Mouse (Mus musculus) heart, embryonic 15.5 days (tissue): Measurements from ENCODE around the gene Faap100. TPM values are rescaled to one million over a fixed set of nuclear protein-coding genes. Genes with fewer than 3 reads are reported as not detected.

ENCODE experiments used
- ATAC-seq: fragments of 200-750 bp; cut with Nextera tagmentation; replicated peaks from 2 replicates; pipeline ENCODE4 v1.8.0; 2017; ENCODE audit warnings: low read depth, moderate TSS enrichment; ENCODE audit not compliant: insufficient number of reproducible peaks, insufficient read depth, low FRiP score
- H3K27ac ChIP-seq: fragments of 300-500 bp; sonication (generic); 2 replicates; pipeline ENCODE4 v1.5.1; 2015; ENCODE audit warnings: mild to moderate bottlenecking, inconsistent platforms
- H3K27me3 ChIP-seq: fragments of 300-500 bp; sonication (generic); 2 replicates; pipeline ENCODE4 v1.6.1; 2015; ENCODE audit warnings: inconsistent platforms
- H3K36me3 ChIP-seq: fragments of 300-500 bp; sonication (generic); 2 replicates; pipeline ENCODE4 v1.6.1; 2015; ENCODE audit warnings: mild to moderate bottlenecking, inconsistent platforms
- H3K4me1 ChIP-seq: fragments of 300-500 bp; sonication (generic); replicated peaks from 2 replicates; pipeline ENCODE4 v1.6.1; 2015; ENCODE audit warnings: inconsistent platforms
- H3K4me2 ChIP-seq: fragments of 300-500 bp; sonication (generic); 2 replicates; pipeline ENCODE4 v1.6.1; 2015; ENCODE audit warnings: inconsistent platforms, mild to moderate bottlenecking, moderate library complexity
- H3K4me3 ChIP-seq: fragments of 300-500 bp; sonication (generic); 2 replicates; pipeline ENCODE4 v1.5.1; 2015; ENCODE audit warnings: mild to moderate bottlenecking, inconsistent platforms
- H3K9ac ChIP-seq: fragments of 300-500 bp; sonication (generic); 2 replicates; pipeline ENCODE4 v1.6.1; 2015; ENCODE audit warnings: mild to moderate bottlenecking, inconsistent platforms
- H3K9me3 ChIP-seq: fragments of 300-500 bp; sonication (generic); replicated peaks from 2 replicates; pipeline ENCODE4 v1.6.1; 2016; ENCODE audit warnings: inconsistent platforms
- WGBS: fragments of 180-500 bp; shearing (Covaris S2); methylation state at CpG from one replicate; pipeline ENCODE4 v1.1.7; 2015; ENCODE audit warnings: mixed read lengths; 5-methylcytosine and 5-hydroxymethylcytosine counted together
- polyA plus RNA-seq: library from polyadenylated mRNA; unstranded; fragments of >200 nt; fragmentation: Nextera tagmentation; extraction: Ambion mirVana; gene quantifications from 2 replicates; pipeline ENCODE4 v1.2.1, GENCODE M21; 2015

Faap100 gene
- polyA plus RNA-seq, 1 experiment from 2014 or later: 27.0 TPM

DNA sequence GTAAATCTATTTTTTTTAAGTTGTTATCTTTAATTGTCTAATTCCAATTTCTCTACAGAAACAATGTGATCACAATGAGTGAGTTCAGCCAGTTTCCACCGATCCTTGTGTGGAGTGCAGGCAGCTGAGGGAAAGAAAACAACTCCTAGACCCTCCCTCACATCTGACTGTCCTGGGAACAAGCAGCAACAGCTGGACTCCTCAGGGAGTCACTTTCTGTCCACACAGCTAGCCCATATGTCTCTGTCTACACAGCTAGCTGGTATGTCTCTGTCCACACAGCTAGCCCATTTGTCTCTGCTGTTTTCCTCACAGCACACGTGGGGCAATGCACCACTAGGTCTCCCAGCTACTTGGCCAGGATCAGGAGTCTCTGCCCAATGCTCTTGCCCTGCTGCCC, 19.0 kb upstream of the Faap100 start:
- Histone ChIP-seq H3K9ac (0 out of 2 replicates have a peak overlapping the region, but pooled peaks have one; percentile 6), H3K4me2 (no peak overlapping the region), H3K9me3 (no peaks in the 10 kb centered on the region), H3K27ac (no peak overlapping the region), H3K36me3 (peaks cover 55% of the 10 kb centered on the region), H3K4me1 (no peaks in the 10 kb centered on the region), H3K4me3 (no peak overlapping the region), H3K27me3 (no peaks in the 10 kb centered on the region)
- no peak for ATAC-seq
- 74% methylated on average over 2 of the region's 2 CpGs for WGBS

DNA sequence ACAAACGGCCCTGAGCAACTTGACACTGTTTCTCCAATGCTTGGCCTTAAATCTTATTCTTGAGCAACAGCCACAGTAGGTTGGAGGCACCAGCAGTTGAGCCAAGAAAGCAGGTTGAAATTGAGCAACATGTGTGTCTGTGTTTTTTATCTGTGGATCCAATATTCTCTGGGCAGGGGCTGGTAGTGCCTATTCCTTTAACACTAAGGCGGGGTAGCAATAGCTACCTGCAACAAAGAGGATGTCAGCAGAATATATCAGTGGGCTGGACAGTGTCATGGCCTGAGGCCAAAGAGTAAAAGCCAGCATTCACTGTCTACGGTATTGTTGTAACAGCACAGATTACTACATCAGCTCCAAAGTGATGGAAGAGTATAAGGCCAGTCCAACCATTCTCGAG, 17.1 kb upstream of the Faap100 start:
- no peak overlapping the region for H3K4me2 ChIP-seq
- H3K36me3 ChIP-seq: peaks cover 56% of the 10 kb centered on the region
- H3K27me3 ChIP-seq: no peaks in the 10 kb centered on the region
- H3K9me3 ChIP-seq: no peaks in the 10 kb centered on the region
- 0 out of 2 replicates have a peak, but pooled peaks have one; percentile 18 for ATAC-seq
- no peak overlapping the region for H3K4me3 ChIP-seq
- WGBS: 68% methylated on average over 4 of the region's 4 CpGs
- no peaks in the 10 kb centered on the region for H3K4me1 ChIP-seq
- H3K9ac ChIP-seq: no peak overlapping the region
- no peak overlapping the region for H3K27ac ChIP-seq

DNA sequence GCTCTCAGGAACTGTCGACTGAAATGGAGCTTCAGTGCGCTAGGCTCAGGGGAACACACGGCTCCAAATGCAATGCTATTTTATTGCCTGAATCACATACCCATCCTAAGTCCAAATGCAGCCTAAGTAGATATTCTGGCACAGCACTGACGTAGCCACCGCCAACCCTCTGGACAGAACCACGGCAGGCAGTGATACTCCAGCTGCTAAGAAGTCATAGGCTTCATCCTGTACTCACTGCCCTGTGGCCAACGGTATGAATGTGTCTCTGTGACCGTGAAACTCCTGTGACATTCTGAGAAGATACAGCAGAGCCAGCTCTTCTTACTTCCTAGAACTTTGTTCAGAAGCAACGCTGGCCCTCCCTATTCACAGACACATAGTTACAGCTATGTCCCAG, 10.0 kb upstream of the Faap100 start:
- ATAC-seq: no peak
- no peaks in the 10 kb centered on the region for H3K9me3 ChIP-seq
- peaks cover 31% of the 10 kb centered on the region for H3K4me1 ChIP-seq
- H3K4me3 ChIP-seq: no peak overlapping the region
- H3K4me2 ChIP-seq: no peak overlapping the region
- H3K9ac ChIP-seq: no peak overlapping the region
- H3K27me3 ChIP-seq: no peaks in the 10 kb centered on the region
- whole genome bisulfite sequencing: 86% methylated on average over 9 of the region's 9 CpGs
- H3K27ac ChIP-seq: peak overlapping the region; percentile 16
- peaks cover 55% of the 10 kb centered on the region for H3K36me3 ChIP-seq

DNA sequence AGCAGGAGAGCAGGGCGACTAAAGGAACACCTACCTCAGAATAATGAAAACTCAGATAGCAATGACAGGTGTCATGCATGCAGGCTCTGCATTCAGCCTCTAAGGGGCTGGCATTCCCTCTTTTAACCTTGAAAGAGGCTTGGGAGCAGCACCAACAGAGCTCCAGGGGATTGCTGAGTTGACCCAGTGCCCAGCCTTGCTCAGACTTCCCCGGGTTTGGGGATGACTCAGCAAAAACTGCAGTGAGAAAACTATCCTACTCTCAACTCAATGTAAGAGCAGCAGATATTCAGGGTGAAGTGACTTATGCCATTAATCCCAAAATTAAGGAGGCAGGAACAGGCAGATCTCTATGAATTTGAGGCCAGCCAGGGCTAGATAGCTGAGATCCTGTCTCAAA, 8.6 kb upstream of the Faap100 start:
- Histone ChIP-seq H3K9me3 (no peaks in the 10 kb centered on the region), H3K36me3 (peaks cover 57% of the 10 kb centered on the region), H3K4me3 (no peak overlapping the region), H3K9ac (no peak overlapping the region), H3K4me2 (no peak overlapping the region), H3K27me3 (no peaks in the 10 kb centered on the region), H3K27ac (peak overlapping the region; percentile 93), H3K4me1 (peaks cover 42% of the 10 kb centered on the region)
- ATAC-seq: no peak
- 39% methylated on average over 2 of the region's 2 CpGs for WGBS

DNA sequence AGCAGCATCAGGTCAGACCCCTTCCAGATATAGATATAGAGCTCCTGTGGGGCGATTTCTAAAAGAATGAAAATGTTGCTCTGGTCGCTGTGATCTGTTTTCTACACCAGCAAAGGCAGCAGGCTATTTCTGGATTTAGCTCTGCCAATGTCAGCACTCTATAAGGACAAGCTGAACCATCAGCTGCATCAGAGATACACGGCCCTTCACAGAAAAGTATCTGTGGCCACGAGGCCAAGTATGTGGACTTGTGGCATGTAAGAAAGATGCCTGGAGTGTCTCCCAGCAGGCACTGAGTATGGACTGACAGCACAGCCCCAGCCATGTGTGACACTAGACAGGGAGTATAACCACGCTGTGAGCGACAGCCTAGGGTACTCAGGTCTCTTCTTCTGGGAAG, 8.1 kb upstream of the Faap100 start:
- Histone ChIP-seq H3K9ac (no peak overlapping the region), H3K36me3 (peaks cover 57% of the 10 kb centered on the region), H3K4me3 (no peak overlapping the region), H3K4me2 (0 out of 2 replicates have a peak overlapping the region, but pooled peaks have one; percentile 21), H3K27ac (peak overlapping the region; percentile 93), H3K27me3 (no peaks in the 10 kb centered on the region), H3K4me1 (peaks cover 48% of the 10 kb centered on the region), H3K9me3 (no peaks in the 10 kb centered on the region)
- 57% methylated on average over 6 of the region's 6 CpGs for WGBS
- ATAC-seq: peak; percentile 65; the same call in 1 of the 2 replicates

DNA sequence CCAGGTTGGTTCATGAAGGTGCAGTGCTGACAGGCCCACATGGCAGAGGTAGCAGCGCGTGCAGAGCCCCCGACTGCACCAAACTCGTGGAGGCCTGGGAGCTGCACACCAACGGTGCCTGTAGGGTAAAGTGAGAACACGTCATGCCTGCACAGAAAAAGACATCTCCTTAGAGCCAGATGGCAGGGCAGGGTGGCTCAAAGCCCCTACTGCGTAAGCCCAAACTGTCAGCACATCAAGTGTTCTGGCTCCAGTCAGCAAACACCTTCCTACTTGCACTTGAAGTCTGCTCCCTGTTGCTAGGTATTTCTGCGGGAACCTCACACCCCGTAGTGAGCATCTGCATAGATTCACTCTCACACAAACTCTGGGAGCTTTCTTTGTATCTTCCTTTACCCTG, 3.9 kb upstream of the Faap100 start:
- no peaks in the 10 kb centered on the region for H3K27me3 ChIP-seq
- H3K4me3 ChIP-seq: no peak overlapping the region
- ATAC-seq: peak; percentile 64
- H3K9ac ChIP-seq: peak overlapping the region; percentile 7; the same call in 1 of the 2 replicates
- H3K4me2 ChIP-seq: 0 out of 2 replicates have a peak overlapping the region, but pooled peaks have one; percentile 11
- H3K27ac ChIP-seq: peak overlapping the region; percentile 91
- H3K36me3 ChIP-seq: peaks cover 50% of the 10 kb centered on the region
- peaks cover 70% of the 10 kb centered on the region for H3K4me1 ChIP-seq
- no peaks in the 10 kb centered on the region for H3K9me3 ChIP-seq
- WGBS: 49% methylated on average over 9 of the region's 9 CpGs

DNA sequence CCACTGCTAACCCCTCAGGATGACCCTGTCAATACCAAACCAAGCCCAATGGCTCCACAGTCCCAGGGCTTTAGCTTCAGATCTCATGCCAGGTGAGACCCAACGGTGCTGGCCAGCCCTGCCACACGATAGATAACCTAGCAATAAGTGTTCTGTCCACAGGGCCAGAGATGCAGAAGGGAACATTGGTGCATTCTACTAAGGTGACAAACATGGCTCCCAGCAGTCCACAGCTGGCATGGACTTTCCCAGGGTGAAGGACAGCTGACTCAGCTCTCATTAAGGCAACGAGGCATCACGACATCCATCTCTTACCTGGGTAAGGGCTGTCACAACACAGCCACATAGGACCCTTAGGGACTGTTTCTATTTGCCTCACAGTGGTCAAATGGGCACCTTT, 2.6 kb upstream of the Faap100 start:
- H3K9ac ChIP-seq: 0 out of 2 replicates have a peak overlapping the region, but pooled peaks have one; percentile 9
- no peak overlapping the region for H3K4me3 ChIP-seq
- H3K9me3 ChIP-seq: no peaks in the 10 kb centered on the region
- peak overlapping the region; percentile 91 for H3K27ac ChIP-seq
- no peaks in the 10 kb centered on the region for H3K27me3 ChIP-seq
- no peak for ATAC-seq
- 84% methylated on average over 4 of the region's 4 CpGs for WGBS
- peaks cover 62% of the 10 kb centered on the region for H3K36me3 ChIP-seq
- no peak overlapping the region for H3K4me2 ChIP-seq
- peaks cover 70% of the 10 kb centered on the region for H3K4me1 ChIP-seq

DNA sequence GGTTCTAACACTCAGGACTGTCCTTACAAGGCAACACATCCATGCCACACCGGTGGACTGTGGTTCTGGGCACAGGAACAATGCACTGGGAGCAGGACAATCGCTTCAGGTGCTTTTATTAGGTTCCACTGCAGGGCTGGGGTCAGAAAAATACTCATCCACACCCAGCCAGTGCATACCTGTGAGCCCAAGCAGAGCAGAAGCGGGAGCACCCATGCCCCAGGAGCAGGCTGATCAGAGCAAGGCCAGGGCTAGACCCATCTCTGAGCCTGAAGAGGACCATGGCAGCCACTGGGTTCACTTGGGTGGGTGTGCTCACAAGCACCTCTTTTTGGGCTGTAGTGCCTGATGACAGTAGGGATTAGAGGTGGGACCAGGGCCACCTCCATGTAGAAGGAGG, 1.7 kb upstream of the Faap100 start:
- no peak for ATAC-seq
- WGBS: 85% methylated on average over 3 of the region's 3 CpGs
- Histone ChIP-seq H3K27ac (no peak overlapping the region), H3K4me3 (no peak overlapping the region), H3K4me1 (peaks cover 61% of the 10 kb centered on the region), H3K36me3 (peaks cover 64% of the 10 kb centered on the region), H3K4me2 (no peak overlapping the region), H3K9ac (no peak overlapping the region), H3K27me3 (no peaks in the 10 kb centered on the region), H3K9me3 (no peaks in the 10 kb centered on the region)

DNA sequence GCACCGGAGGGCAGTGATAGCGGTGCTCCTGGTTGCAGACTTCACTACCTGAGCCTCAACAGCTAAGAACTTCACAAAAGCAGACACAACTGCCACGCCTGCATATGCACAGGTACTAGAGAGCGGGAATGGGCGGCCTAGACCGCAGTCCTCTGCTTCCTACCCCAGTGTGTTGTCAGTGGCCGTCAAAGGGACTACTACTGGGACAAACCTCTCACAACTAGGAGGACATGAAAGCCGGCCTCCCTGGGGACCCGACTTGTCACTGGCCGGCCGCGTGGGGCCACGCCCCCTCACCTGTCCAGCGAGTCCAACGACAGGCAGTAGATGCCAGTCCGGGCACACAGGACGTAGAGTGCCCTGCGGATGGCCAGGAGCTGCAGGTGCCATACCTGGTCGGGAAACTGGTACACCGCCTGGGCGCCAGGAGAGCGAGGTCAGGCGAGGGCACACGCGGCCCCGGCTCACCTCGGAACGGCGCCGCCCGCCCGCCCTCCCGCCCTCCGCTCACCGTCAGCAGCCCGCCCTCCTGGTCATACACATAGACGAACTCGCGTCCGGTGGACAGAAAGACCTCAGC, 443 bp downstream of the Faap100 start:
- 2% methylated on average over 34 of the region's 40 CpGs for WGBS
- Histone ChIP-seq H3K4me1 (peaks cover 69% of the 10 kb centered on the region), H3K4me3 (peak overlapping the region; percentile 82), H3K9ac (peak overlapping the region; percentile 86), H3K27ac (peak overlapping the region; percentile 67), H3K36me3 (peaks cover 60% of the 10 kb centered on the region), H3K9me3 (no peaks in the 10 kb centered on the region), H3K27me3 (no peaks in the 10 kb centered on the region), H3K4me2 (peak overlapping the region; percentile 97)
- peak; percentile 7 for ATAC-seq

DNA sequence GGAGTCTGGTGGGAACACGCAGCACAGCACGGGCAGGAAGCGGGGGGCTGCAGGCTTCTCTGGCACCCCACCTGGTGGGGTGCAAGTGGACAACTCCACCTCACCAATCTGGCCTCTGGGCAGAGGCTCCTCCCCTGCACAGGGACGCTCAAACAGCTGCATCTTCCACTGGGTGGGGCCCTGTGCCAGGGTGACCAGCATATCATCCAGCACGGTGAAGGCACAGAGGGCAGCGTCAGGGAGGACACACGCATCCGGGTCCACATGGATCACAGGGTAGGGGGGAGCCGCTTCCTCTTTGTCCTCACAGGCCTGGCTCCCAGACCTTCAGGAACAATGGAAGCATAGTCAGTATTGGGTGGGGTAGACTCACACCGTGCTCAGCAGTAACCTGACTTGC, 1.2 kb downstream of the Faap100 start:
- Histone ChIP-seq H3K4me2 (peak overlapping the region; percentile 97), H3K4me1 (peaks cover 65% of the 10 kb centered on the region), H3K27ac (no peak overlapping the region; the same call in 1 of the 2 replicates), H3K9ac (peak overlapping the region; percentile 86), H3K36me3 (peaks cover 61% of the 10 kb centered on the region), H3K4me3 (peak overlapping the region; percentile 82), H3K9me3 (no peaks in the 10 kb centered on the region), H3K27me3 (no peaks in the 10 kb centered on the region)
- WGBS: 64% methylated on average over 10 of the region's 10 CpGs
- no peak for ATAC-seq

DNA sequence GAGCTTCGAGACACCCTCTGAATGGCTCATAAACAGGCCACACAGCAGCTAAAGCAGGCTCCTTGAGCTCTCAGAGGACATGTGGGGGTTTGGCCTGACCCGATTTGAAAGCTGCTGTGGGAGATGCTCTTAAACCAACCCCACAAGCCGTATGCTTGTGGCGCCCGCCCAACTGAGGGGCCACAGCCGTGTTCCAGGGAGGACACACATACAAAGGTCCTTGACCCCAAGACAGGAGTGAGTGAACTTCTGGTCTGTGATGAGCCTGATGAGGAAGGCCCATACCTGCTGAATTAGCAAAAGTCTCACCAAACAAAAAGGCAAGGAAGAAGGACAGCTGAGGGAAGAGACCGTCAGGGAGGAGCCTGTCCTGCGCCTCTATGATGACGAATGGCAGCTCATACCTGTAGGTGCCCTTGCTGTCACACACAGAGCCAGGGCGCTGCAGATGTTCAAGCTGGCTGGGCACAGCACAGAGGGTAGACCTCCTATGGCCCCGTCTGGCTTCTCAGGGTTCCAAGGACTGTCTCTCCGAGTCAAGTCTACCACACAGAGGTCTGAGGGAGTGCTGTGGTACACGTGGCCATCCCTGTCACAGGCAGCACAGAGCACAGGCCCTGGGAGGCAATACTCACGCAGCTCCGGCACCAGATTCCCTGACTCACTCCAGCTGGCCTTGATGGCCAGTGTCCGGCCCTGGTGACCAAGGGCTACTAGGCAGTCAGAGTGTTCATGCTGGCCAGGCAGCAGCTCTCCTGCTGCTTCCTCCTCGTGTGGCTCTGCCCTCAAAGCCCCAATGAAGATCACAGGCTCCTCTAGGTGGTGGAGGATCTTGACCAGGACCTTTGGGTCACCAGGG, 2.0 kb downstream of the Faap100 start:
- no peak overlapping the region for H3K27ac ChIP-seq
- no peaks in the 10 kb centered on the region for H3K27me3 ChIP-seq
- H3K36me3 ChIP-seq: peaks cover 62% of the 10 kb centered on the region
- no peak overlapping the region for H3K4me2 ChIP-seq
- ATAC-seq: no peak
- whole genome bisulfite sequencing: 85% methylated on average over 17 of the region's 17 CpGs
- H3K9me3 ChIP-seq: no peaks in the 10 kb centered on the region
- H3K4me3 ChIP-seq: peak overlapping the region; percentile 82; the same call in 1 of the 2 replicates
- H3K4me1 ChIP-seq: peaks cover 57% of the 10 kb centered on the region
- no peak overlapping the region for H3K9ac ChIP-seq
